Mouse (Mus musculus): Measurements from ENCODE around the gene Eif3i.

Eif3i gene

GRCm38 (mm10) chr4:129620419-129621282 is 20.2 kb upstream of the Eif3i start:
- DNase-seq (ENCODE audit: extremely low read depth, low read depth): no peak

- DNase-seq (ENCODE audit: extremely low read depth, low read depth): peak; percentile 81
Observed at GRCm38 (mm10) chr4:129618786-129619691, 18.6 kb upstream of the Eif3i start, which contains the start of gene Iqcc. Gene Iqcc (minus strand): TSS chr4:129619099.

- DNase-seq (ENCODE audit: extremely low read depth, low read depth): no peak
Observed at GRCm38 (mm10) chr4:129618031-129618430, 17.6 kb upstream of the Eif3i start.

GRCm38 (mm10) chr4:129617121-129617641 is 16.7 kb upstream of the Eif3i start:
- no peak for DNase-seq (ENCODE audit: extremely low read depth, low read depth)

GRCm38 (mm10) chr4:129616631-129617030 is 16.2 kb upstream of the Eif3i start:
- DNase-seq (ENCODE audit: extremely low read depth, low read depth): no peak

GRCm38 (mm10) chr4:129615801-129616290 is 15.4 kb upstream of the Eif3i start:
- no peak for DNase-seq (ENCODE audit: extremely low read depth, low read depth)

GRCm38 (mm10) chr4:129614093-129614492 is 13.6 kb upstream of the Eif3i start, which contains the start of gene Dcdc2b:
Gene Dcdc2b (minus strand): TSS chr4:129614257.
- DNase-seq (ENCODE audit: extremely low read depth, low read depth): no peak

GRCm38 (mm10) chr4:129610472-129610871 is 10.0 kb upstream of the Eif3i start:
- no peak for DNase-seq (ENCODE audit: extremely low read depth, low read depth)

GRCm38 (mm10) chr4:129610026-129610425 is 9.6 kb upstream of the Eif3i start:
- DNase-seq (ENCODE audit: extremely low read depth, low read depth): no peak

GRCm38 (mm10) chr4:129609139-129609631 is 8.7 kb upstream of the Eif3i start:
- DNase-seq (ENCODE audit: extremely low read depth, low read depth): no peak

GRCm38 (mm10) chr4:129608426-129609025 is 8.1 kb upstream of the Eif3i start:
- DNase-seq (ENCODE audit: extremely low read depth, low read depth): peak; percentile 60

GRCm38 (mm10) chr4:129588865-129589264 is 11.6 kb downstream of the Eif3i start:
- DNase-seq (ENCODE audit: extremely low read depth, low read depth): no peak

- no peak for DNase-seq (ENCODE audit: extremely low read depth, low read depth)
Observed at GRCm38 (mm10) chr4:129586943-129587342, 13.5 kb downstream of the Eif3i start.

- no peak for DNase-seq (ENCODE audit: extremely low read depth, low read depth)
Observed at GRCm38 (mm10) chr4:129585773-129586172, 14.7 kb downstream of the Eif3i start.

GRCm38 (mm10) chr4:129584884-129585608 is 15.4 kb downstream of the Eif3i start:
- DNase-seq (ENCODE audit: extremely low read depth, low read depth): peak; percentile 56

- no peak for DNase-seq (ENCODE audit: extremely low read depth, low read depth)
Observed at GRCm38 (mm10) chr4:129584370-129584769, 16.1 kb downstream of the Eif3i start.

- no peak for DNase-seq (ENCODE audit: extremely low read depth, low read depth)
Observed at GRCm38 (mm10) chr4:129582251-129582650, 18.2 kb downstream of the Eif3i start.

- DNase-seq (ENCODE audit: extremely low read depth, low read depth): no peak
Observed at GRCm38 (mm10) chr4:129580347-129580746, 20.1 kb downstream of the Eif3i start.

GRCm38 (mm10) chr4:129578466-129578865 is 22.0 kb downstream of the Eif3i start, which contains the start of gene Fam167b:
Gene Fam167b (minus strand): TSS chr4:129578549.
- no peak for DNase-seq (ENCODE audit: extremely low read depth, low read depth)

GRCm38 (mm10) chr4:129577688-129578087 is 22.8 kb downstream of the Eif3i start:
- no peak for DNase-seq (ENCODE audit: extremely low read depth, low read depth)

All from MEL-GATA-1-ER (cell line).